Mouse (Mus musculus) heart, adult 2 months (tissue): ENCODE data around the gene Fetub. TPM values are rescaled to one million over a fixed set of nuclear protein-coding genes. Genes with fewer than 3 reads are reported as not detected.

Experiments used
- DNase-seq, 2 experiments: peaks; one replicate each; pipeline ENCODE4 v3.0.0; 2021
- H3K27ac ChIP-seq: fragments of 200-600 bp; 2 replicates; pipeline ENCODE4 v1.8.1; 2022
- H3K27me3 ChIP-seq: fragments of 200-500 bp; 2 replicates; pipeline ENCODE4 v1.6.1; 2012; ENCODE audit warnings: mild to moderate bottlenecking, low read length, inconsistent platforms, mixed read lengths; ENCODE audit not compliant: control insufficient read depth, insufficient read depth
- H3K36me3 ChIP-seq: fragments of 200-500 bp; 2 replicates; pipeline ENCODE4 v1.6.1; 2012; ENCODE audit warnings: low read length, inconsistent platforms; ENCODE audit not compliant: control insufficient read depth, insufficient read depth
- H3K4me1 ChIP-seq: fragments of 200-500 bp; 2 replicates; pipeline ENCODE4 v1.6.1; 2011; ENCODE audit warnings: low read length; ENCODE audit not compliant: control insufficient read depth, insufficient read depth
- H3K4me3 ChIP-seq: fragments of 200-600 bp; 2 replicates; pipeline ENCODE4 v1.8.1; 2022
- H3K79me2 ChIP-seq: fragments of 200-500 bp; replicated peaks from 2 replicates; pipeline ENCODE4 v1.6.1; 2012; ENCODE audit warnings: mild to moderate bottlenecking, inconsistent platforms, low read length, moderate library complexity, mixed read lengths; ENCODE audit not compliant: control insufficient read depth, insufficient read depth
- H3K9ac ChIP-seq: fragments of 200-500 bp; 2 replicates; pipeline ENCODE4 v1.6.1; 2012; ENCODE audit warnings: low read depth, mild to moderate bottlenecking, control low read depth, inconsistent platforms, low read length, mixed read lengths
- CTCF ChIP-seq: fragments of 200-600 bp; IDR thresholded peaks from 2 replicates; pipeline ENCODE4 v1.8.1; 2022; ENCODE audit warnings: antibody characterized with exemption, mild to moderate bottlenecking, moderate library complexity
- EP300 ChIP-seq: fragments of 200-500 bp; IDR thresholded peaks from 2 replicates; pipeline ENCODE4 v1.6.1; 2011; ENCODE audit warnings: low read depth, low read length, control low read depth; ENCODE audit not compliant: insufficient read depth
- POLR2A ChIP-seq: fragments of 200-500 bp; IDR thresholded peaks from 2 replicates; pipeline ENCODE4 v1.6.1; 2011; ENCODE audit warnings: mild to moderate bottlenecking, low read depth, low read length, control low read depth; ENCODE audit not compliant: insufficient read depth
- WGBS: fragments of 180-500 bp; shearing (Covaris S2); methylation state at CpG from one replicate; pipeline ENCODE4 v1.1.7; 2018; 5-methylcytosine and 5-hydroxymethylcytosine counted together
- intact Hi-C: fragments of 180-260 bp; cut with DNase I; formaldehyde crosslinking; loops from one replicate; pipeline ENCODE4 v1.15.1; 2025
- polyA plus RNA-seq: library from polyadenylated mRNA; depleted of rRNA; stranded (reverse); fragments of >200 nt; gene quantifications from 2 replicates; pipeline ENCODE4 v1.2.3, GENCODE M21; 2012
- total RNA-seq, 2 experiments: library from RNA; stranded (reverse); gene quantifications; 2 replicates each; pipeline ENCODE4 v1.2.3; 2021

Fetub gene
- total and polyA plus RNA-seq, 3 experiments: 0.27 to 0.86 (median 0.57) TPM

DNA sequence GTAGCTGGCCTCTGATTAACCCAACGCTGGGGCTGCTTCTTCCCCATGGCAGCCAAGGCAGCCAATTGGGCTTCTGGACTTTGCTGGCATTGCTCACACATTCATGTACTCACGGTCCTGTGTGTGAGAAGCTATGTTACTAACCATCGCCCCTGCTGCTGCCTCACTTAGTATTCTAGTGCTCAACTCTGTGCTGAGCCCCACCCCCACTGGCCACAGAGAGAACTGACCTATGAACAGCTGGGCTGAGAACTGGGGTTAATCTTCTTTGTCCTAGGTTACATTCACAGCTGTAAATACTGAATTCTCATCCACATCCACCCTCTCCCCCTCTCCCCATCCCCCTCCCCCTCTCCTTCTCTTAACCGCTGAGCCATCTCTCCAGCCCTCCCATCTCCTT, 29.3 kb upstream of the Fetub start:
- Histone ChIP-seq H3K27me3 (no peaks in the 10 kb centered on the region), H3K36me3 (no peaks in the 10 kb centered on the region), H3K79me2 (no peaks in the 10 kb centered on the region), H3K4me3 (no peak overlapping the region), H3K9ac (no peak overlapping the region), H3K27ac (no peak overlapping the region), H3K4me1 (no peaks in the 10 kb centered on the region)
- TF ChIP-seq CTCF: no peak
- no peak for TF ChIP-seq EP300
- TF ChIP-seq POLR2A: no peak
- no peak for DNase-seq
- WGBS: 74% methylated on average over 4 of the region's 4 CpGs
- intact Hi-C loops: no loop called here

DNA sequence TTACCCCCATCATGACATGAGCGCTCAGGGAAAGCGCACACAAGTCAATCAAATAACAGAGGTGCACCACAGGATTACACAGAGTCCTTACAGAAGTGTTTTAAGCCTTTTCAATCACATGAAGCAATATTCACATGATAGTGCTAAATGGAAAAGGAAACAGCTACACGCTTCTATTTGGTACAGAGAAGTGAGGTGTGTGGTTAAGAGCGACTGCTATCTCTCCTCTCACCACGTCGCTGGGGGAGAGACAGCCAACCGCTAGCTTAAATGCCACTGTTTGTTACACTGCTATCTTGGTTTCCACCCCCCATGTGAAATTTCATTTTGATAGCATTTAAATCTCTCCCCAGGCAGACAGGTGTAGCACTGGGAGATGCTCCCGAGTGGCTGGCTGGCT, 28.4 kb upstream of the Fetub start:
- H3K4me3 ChIP-seq: no peak overlapping the region
- H3K4me1 ChIP-seq: no peaks in the 10 kb centered on the region
- H3K27me3 ChIP-seq: no peaks in the 10 kb centered on the region
- 71% methylated on average over 8 of the region's 8 CpGs for WGBS
- intact Hi-C loops: no loop called here
- no peak overlapping the region for H3K27ac ChIP-seq
- TF ChIP-seq EP300: no peak
- TF ChIP-seq POLR2A: no peak
- no peak for TF ChIP-seq CTCF
- no peaks in the 10 kb centered on the region for H3K36me3 ChIP-seq
- no peak for DNase-seq
- H3K79me2 ChIP-seq: no peaks in the 10 kb centered on the region
- no peak overlapping the region for H3K9ac ChIP-seq

DNA sequence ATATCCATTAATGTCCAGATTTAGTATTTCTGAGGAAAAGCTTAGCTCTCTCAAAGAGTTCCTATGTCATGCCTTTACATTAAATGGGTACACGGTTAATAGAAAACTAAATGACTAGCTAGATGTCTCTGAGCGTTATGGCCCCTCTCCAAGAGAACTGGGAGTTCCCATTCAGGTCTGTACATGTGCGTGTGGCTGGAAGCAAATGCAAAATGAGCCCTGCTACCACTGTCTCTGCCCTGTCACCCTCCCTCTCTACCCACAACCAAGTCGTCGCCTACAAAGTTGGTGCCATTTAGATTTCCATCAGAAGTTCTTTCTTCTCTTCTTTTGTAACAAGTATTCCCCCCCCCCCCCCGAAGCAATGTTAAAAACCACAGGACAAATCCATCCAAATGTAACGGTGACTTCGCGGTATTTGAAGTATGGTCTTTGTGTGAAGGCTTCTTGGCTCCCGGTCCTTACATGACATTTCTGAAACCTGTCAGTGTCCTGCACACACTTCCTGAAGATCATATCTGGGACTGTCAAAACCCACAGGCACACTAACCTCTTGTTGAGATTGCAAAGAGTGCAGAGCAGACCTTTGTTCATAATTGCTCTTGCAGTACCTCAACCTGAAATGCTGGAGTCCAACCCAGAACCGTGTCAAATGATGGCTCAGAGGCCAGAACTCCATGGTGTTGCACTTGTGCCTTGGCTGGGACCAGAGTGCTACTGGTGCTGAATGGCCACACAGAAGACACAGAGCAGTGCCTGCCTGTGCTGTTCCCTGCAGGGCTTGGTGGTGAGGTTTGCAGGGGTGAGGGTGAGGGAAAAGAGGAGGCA, 27.2 kb upstream of the Fetub start, which contains the start of gene Ahsg:
TSS of gene Ahsg (plus strand) at position 595 of the 828 bp plus-strand sequence.
- no peak within 1 kb of the TSS for H3K9ac ChIP-seq
- TF ChIP-seq EP300: no peak
- TF ChIP-seq POLR2A: no peak
- no peak for TF ChIP-seq CTCF
- no peaks in the 10 kb centered on the region for H3K4me1 ChIP-seq
- no peak within 1 kb of the TSS for H3K27ac ChIP-seq
- intact Hi-C loops: no loop called here
- H3K36me3 ChIP-seq: no peaks in the 10 kb centered on the region
- no peaks in the 10 kb centered on the region for H3K27me3 ChIP-seq
- DNase-seq: no peak
- H3K79me2 ChIP-seq: no peaks in the 10 kb centered on the region
- H3K4me3 ChIP-seq: no peak within 1 kb of the TSS
- 69% methylated on average over 11 of the region's 11 CpGs for WGBS

DNA sequence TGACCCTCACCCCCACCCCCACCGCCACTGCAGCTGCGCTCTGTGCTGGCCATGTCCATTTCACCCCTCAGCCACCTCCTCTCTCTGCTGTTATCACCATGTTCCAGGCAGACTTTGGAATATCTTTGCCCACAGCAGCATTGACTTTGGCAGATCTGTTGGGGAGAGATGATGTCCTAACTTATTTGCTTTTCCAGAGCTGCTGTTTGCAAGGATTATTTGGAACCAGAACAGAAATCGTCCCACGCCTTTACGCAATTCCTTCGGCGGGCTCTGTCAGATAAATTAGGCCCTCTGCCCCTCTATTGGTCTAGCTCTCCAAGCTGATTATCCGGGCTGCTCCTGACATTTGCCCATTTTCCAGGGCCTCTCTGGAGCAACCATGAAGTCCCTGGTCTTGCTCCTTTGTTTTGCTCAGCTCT, 26.4 kb upstream of the Fetub start:
- TF ChIP-seq CTCF (no peak), EP300 (peak; percentile 39; the same call in 1 of the 2 replicates), POLR2A (0 out of 2 replicates have a peak, but pooled peaks have one; percentile 36)
- Histone ChIP-seq H3K36me3 (no peaks in the 10 kb centered on the region), H3K27ac (no peak overlapping the region), H3K27me3 (no peaks in the 10 kb centered on the region), H3K79me2 (no peaks in the 10 kb centered on the region), H3K4me1 (no peaks in the 10 kb centered on the region), H3K9ac (no peak overlapping the region), H3K4me3 (no peak overlapping the region)
- WGBS: 73% methylated on average over 8 of the region's 8 CpGs
- intact Hi-C loops: no loop called here
- peak in 1 of 2 experiments; percentile 24 for DNase-seq

DNA sequence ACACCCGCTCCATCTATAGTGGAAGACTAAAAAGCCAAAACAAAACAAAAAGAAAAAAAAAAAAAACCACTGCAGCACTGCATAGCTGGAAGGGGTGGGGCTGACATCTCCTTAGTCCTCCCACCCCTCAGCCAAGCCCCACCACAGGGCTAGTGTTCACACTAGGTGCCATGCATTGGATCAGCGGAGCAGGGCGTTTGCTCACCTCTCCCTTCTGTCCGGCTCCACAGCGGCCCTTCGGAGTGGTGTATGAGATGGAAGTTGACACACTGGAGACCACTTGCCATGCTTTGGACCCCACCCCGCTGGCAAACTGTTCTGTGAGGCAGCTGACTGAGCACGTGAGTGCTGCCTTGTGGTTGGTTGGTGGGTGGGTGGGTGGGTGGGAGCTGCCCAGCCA, 24.0 kb upstream of the Fetub start:
- no peaks in the 10 kb centered on the region for H3K4me1 ChIP-seq

DNA sequence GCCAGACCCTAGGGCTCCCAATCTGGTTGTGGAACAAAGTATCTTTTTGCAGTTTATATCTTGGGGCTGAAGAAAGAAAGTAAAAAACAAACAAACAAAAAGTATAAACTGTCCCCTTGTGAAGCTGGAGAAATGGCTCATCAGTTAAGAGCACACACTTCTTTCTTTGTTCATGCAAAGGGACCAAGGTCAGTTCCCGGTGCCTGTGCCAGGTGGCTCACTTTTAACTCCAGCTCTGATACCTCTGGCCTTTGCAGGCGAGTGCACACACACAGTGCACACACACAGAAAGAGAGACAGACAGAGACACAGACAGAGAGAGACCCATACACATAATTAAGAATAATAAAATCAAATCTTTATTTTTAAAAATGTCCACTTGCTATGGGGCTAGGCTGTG, 21.5 kb upstream of the Fetub start:
- no peak overlapping the region for H3K9ac ChIP-seq
- H3K4me3 ChIP-seq: no peak overlapping the region
- H3K27ac ChIP-seq: no peak overlapping the region
- H3K4me1 ChIP-seq: no peaks in the 10 kb centered on the region
- H3K27me3 ChIP-seq: no peaks in the 10 kb centered on the region
- intact Hi-C loops: no loop called here
- DNase-seq: no peak
- TF ChIP-seq POLR2A (no peak), EP300 (no peak), CTCF (no peak)
- no peaks in the 10 kb centered on the region for H3K36me3 ChIP-seq
- 73% methylated on average over 2 of the region's 2 CpGs for WGBS
- H3K79me2 ChIP-seq: no peaks in the 10 kb centered on the region

More for the DNA sequence above, 24.0 kb upstream of the Fetub start:
- Histone ChIP-seq H3K4me3 (no peak overlapping the region), H3K9ac (no peak overlapping the region), H3K79me2 (no peaks in the 10 kb centered on the region), H3K27me3 (no peaks in the 10 kb centered on the region), H3K27ac (no peak overlapping the region), H3K36me3 (no peaks in the 10 kb centered on the region)
- no peak for DNase-seq
- intact Hi-C loops: no loop called here
- TF ChIP-seq EP300: no peak
- no peak for TF ChIP-seq CTCF
- no peak for TF ChIP-seq POLR2A
- WGBS: 72% methylated on average over 8 of the region's 8 CpGs
